Mouse (Mus musculus) CH12.LX (cell line): ENCODE results near the gene Kif26a. TPM values are rescaled to one million over a fixed set of nuclear protein-coding genes. Genes with fewer than 3 reads are reported as not detected.

Source experiments
- DNase-seq: peaks from one replicate; pipeline ENCODE4 v3.0.0-alpha.2; 2013; ENCODE audit errors: extremely low read depth
- H3K27ac ChIP-seq: 2 replicates; pipeline ENCODE4 v1.5.1; 2012; ENCODE audit warnings: low read depth, mild to moderate bottlenecking, control low read depth, moderate library complexity; ENCODE audit not compliant: insufficient read depth
- H3K27me3 ChIP-seq: replicated peaks from 2 replicates; pipeline ENCODE3; 2012; ENCODE audit warnings: inconsistent platforms
- H3K36me3 ChIP-seq, 2 experiments: replicated peaks in 1 of 2; 2 replicates each; pipeline versions ENCODE3 to v1.6.1; 2012; ENCODE audit warnings: inconsistent platforms in 1 of 2, low read length in 1 of 2, mild to moderate bottlenecking in 1 of 2, mixed read lengths in 1 of 2, moderate library complexity in 1 of 2; ENCODE audit not compliant: control insufficient read depth in 1 of 2, insufficient read depth in 1 of 2
- H3K4me1 ChIP-seq, 2 experiments: 2 replicates each; pipeline ENCODE4 v1.6.1; 2012; ENCODE audit warnings: inconsistent platforms in 1 of 2, moderate library complexity in 1 of 2; ENCODE audit not compliant: insufficient read depth in 2 of 2, control insufficient read depth in 1 of 2
- H3K4me2 ChIP-seq: 2 replicates; pipeline ENCODE4 v1.6.1; 2012; ENCODE audit warnings: low read depth, mild to moderate bottlenecking, control low read depth; ENCODE audit not compliant: poor library complexity, insufficient read depth, severe bottlenecking
- H3K4me3 ChIP-seq, 3 experiments: fragments of 150-350 bp in 1 of 3; sonication (generic) in 1 of 3; replicated peaks in 1 of 3; 2 replicates each; pipeline versions ENCODE3 to v1.5.1; 2011 to 2012; ENCODE audit warnings: low read depth in 2 of 3, low read length in 2 of 3, mild to moderate bottlenecking in 2 of 3, moderate library complexity in 2 of 3, control low read depth in 1 of 3, improper control_type of control experiment in 1 of 3, inconsistent platforms in 1 of 3, mixed read lengths in 1 of 3; ENCODE audit not compliant: poor library complexity in 1 of 3
- H3K79me2 ChIP-seq: replicated peaks from 2 replicates; pipeline ENCODE4 v1.6.1; 2012; ENCODE audit warnings: mild to moderate bottlenecking, moderate library complexity; ENCODE audit not compliant: control insufficient read depth, poor library complexity, insufficient read depth, severe bottlenecking; ENCODE audit errors: extremely low read depth
- H3K9ac ChIP-seq: 2 replicates; pipeline ENCODE4 v1.6.1; 2012; ENCODE audit warnings: low read depth, mild to moderate bottlenecking, control low read depth, moderate library complexity; ENCODE audit not compliant: insufficient read depth
- H3K9me3 ChIP-seq: replicated peaks from 2 replicates; pipeline ENCODE3; 2012; ENCODE audit warnings: low read length, inconsistent platforms, mixed read lengths
- BHLHE40 ChIP-seq: IDR thresholded peaks from 2 replicates; pipeline ENCODE4 v1.6.1; 2011; ENCODE audit warnings: mild to moderate bottlenecking, low read depth, low read length, improper control_type of control experiment
- CHD1 ChIP-seq: IDR thresholded peaks from 2 replicates; pipeline ENCODE4 v1.6.1; 2012; ENCODE audit warnings: low read depth, low read length, improper control_type of control experiment, inconsistent platforms
- CHD2 ChIP-seq: IDR thresholded peaks from 2 replicates; pipeline ENCODE4 v1.6.1; 2011; ENCODE audit warnings: low read length, improper control_type of control experiment
- HCFC1 ChIP-seq: IDR thresholded peaks from 2 replicates; pipeline ENCODE4 v1.6.1; 2012; ENCODE audit warnings: low read depth, mild to moderate bottlenecking, inconsistent platforms, low read length, improper control_type of control experiment
- IRF4 ChIP-seq: IDR thresholded peaks from 2 replicates; pipeline ENCODE4 v1.6.1; 2014; ENCODE audit warnings: low read depth, mild to moderate bottlenecking, inconsistent platforms, low read length, improper control_type of control experiment
- JUN ChIP-seq: IDR thresholded peaks from 2 replicates; pipeline ENCODE4 v1.6.1; 2011; ENCODE audit warnings: low read depth, mild to moderate bottlenecking, low read length, improper control_type of control experiment, moderate library complexity; ENCODE audit not compliant: insufficient read depth
- JUND ChIP-seq: conservative IDR thresholded peaks from 2 replicates; pipeline ENCODE4 v1.6.1; 2011; ENCODE audit warnings: low read depth, low read length, improper control_type of control experiment
- MAFK ChIP-seq: IDR thresholded peaks from 2 replicates; pipeline ENCODE4 v1.6.1; 2011; ENCODE audit warnings: low read length, improper control_type of control experiment; ENCODE audit not compliant: insufficient replicate concordance
- MAX ChIP-seq: IDR thresholded peaks from 2 replicates; pipeline ENCODE4 v1.6.1; 2011; ENCODE audit warnings: low read length, improper control_type of control experiment
- MAZ ChIP-seq: IDR thresholded peaks from 2 replicates; pipeline ENCODE4 v1.6.1; 2012; ENCODE audit warnings: low read depth, mild to moderate bottlenecking, inconsistent platforms, low read length, improper control_type of control experiment, moderate library complexity
- MEF2A ChIP-seq: IDR thresholded peaks from 2 replicates; pipeline ENCODE4 v1.6.1; 2014; ENCODE audit warnings: low read depth, mild to moderate bottlenecking, inconsistent platforms, low read length, improper control_type of control experiment, borderline replicate concordance
- NRF1 ChIP-seq: IDR thresholded peaks from 2 replicates; pipeline ENCODE4 v1.6.1; 2014; ENCODE audit warnings: low read depth, mild to moderate bottlenecking, inconsistent platforms, low read length, improper control_type of control experiment, moderate library complexity
- POLR2A ChIP-seq: IDR thresholded peaks from 2 replicates; pipeline ENCODE4 v1.6.1; 2011; ENCODE audit warnings: low read depth, mild to moderate bottlenecking, improper control_type of control experiment, low read length
- POLR2AphosphoS2 ChIP-seq: IDR thresholded peaks from 2 replicates; pipeline ENCODE4 v1.6.1; 2011; ENCODE audit warnings: low read depth, low read length, improper control_type of control experiment
- RAD21 ChIP-seq: IDR thresholded peaks from 2 replicates; pipeline ENCODE4 v1.6.1; 2011; ENCODE audit warnings: low read depth, mild to moderate bottlenecking, low read length, improper control_type of control experiment, moderate library complexity
- RCOR1 ChIP-seq: conservative IDR thresholded peaks from 2 replicates; pipeline ENCODE4 v1.6.1; 2012; ENCODE audit warnings: low read depth, mild to moderate bottlenecking, inconsistent platforms, low read length, improper control_type of control experiment
- SIN3A ChIP-seq: IDR thresholded peaks from 2 replicates; pipeline ENCODE4 v1.6.1; 2012; ENCODE audit warnings: low read length, improper control_type of control experiment, inconsistent platforms
- TBP ChIP-seq: conservative IDR thresholded peaks from 2 replicates; pipeline ENCODE4 v1.6.1; 2011; ENCODE audit warnings: low read depth, low read length, improper control_type of control experiment
- dilution Hi-C: fragments of 300-500 bp; cut with MboI; formaldehyde crosslinking; loops from 2 replicates; pipeline ENCODE4 v1.14.3; 2020; ENCODE audit warnings: low sequenced_read_pairs; ENCODE audit not compliant: extremely low pct_unique_long_range_greater_than_20kb, extremely low pct_ligation_motif_present
- in situ Hi-C: fragments of 300-500 bp; cut with MboI; formaldehyde crosslinking; loops from 3 replicates; pipeline ENCODE4 v1.14.3; 2019; ENCODE audit warnings: low sequenced_read_pairs, low pct_ligation_motif_present, low pct_unique_long_range_greater_than_20kb, mixed read lengths
- polyA plus RNA-seq: library from polyadenylated mRNA; unstranded; fragments of >175 nt; gene quantifications from 2 replicates; pipeline ENCODE4 v1.2.1, GENCODE M21; 2012; ENCODE audit warnings: low read depth; ENCODE audit not compliant: insufficient read length
- total RNA-seq, 2 experiments: library from RNA; depleted of rRNA; stranded (reverse); fragments of 300-350 nt in 1 of 2; fragments of >200 nt in 1 of 2; gene quantifications; 2 replicates each; pipeline ENCODE4 v1.2.3; 2012 to 2014

The Kif26a gene
- total and polyA plus RNA-seq, 3 experiments, result not detected

GRCm38 (mm10) chr12:112143116-112143832 lies 2.7 kb upstream of the Kif26a start:
- H3K9me3 ChIP-seq, result peaks cover 28% of the 10 kb centered on the region
- dilution Hi-C loops, result no loop called here
- H3K36me3 ChIP-seq, result no peaks in the 10 kb centered on the region
- TF ChIP-seq MEF2A (no peak), BHLHE40 (no peak), MAFK (no peak), NRF1 (no peak), POLR2A (no peak), MAZ (no peak), HCFC1 (no peak), CHD1 (no peak), TBP (no peak), IRF4 (no peak), RCOR1 (no peak), JUND (no peak), SIN3A (no peak), CHD2 (no peak), MAX (no peak), POLR2AphosphoS2 (no peak)
- H3K27me3 ChIP-seq, result peaks cover 14% of the 10 kb centered on the region
- no peak overlapping the region for H3K27ac ChIP-seq
- no peaks in the 10 kb centered on the region for H3K79me2 ChIP-seq
- H3K4me3 ChIP-seq, result no peak overlapping the region
- no peak overlapping the region for H3K9ac ChIP-seq
- DNase-seq, result no peak
- in situ Hi-C loops, result loop anchor here (10.0 kb wide), 2 partner anchors 332 to 392 kb away; no protein-coding TSS in a partner anchor
- H3K4me2 ChIP-seq, result no peak overlapping the region
- H3K4me1 ChIP-seq, result no peaks in the 10 kb centered on the region

DNA sequence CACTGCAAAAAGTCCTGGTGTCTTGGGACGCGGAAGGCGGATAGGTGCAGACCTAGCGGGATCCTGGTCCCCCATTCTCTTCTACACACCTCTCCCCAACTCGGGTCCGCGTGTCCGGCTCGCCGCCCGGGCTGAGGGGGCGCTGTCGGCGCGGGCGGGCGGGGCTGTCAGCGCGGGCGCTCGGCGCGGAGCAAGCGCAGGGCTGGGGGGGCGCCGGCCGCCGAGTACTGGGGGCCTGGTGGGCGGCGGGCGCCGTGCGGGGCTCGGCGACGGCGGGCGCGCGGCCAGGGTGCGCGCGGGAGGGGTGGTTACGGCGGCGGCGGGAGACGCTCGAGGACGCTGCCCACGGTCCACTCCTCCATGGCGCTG lies 2.2 kb upstream of the Kif26a start:
- no peak overlapping the region for H3K9ac ChIP-seq
- dilution Hi-C loops, result no loop called here
- no peak for DNase-seq

More for the DNA sequence above, 2.2 kb upstream of the Kif26a start:
- H3K36me3 ChIP-seq, result no peaks in the 10 kb centered on the region
- no peak overlapping the region for H3K27ac ChIP-seq
- H3K9me3 ChIP-seq, result peaks cover 28% of the 10 kb centered on the region
- no peak overlapping the region for H3K4me3 ChIP-seq
- TF ChIP-seq TBP (no peak), RAD21 (no peak), HCFC1 (no peak), MAZ (no peak), JUN (no peak)
- TF ChIP-seq, all 38 proteins: peak for 0
- Histone ChIP-seq H3K79me2 (no peaks in the 10 kb centered on the region), H3K4me1 (no peaks in the 10 kb centered on the region), H3K4me2 (no peak overlapping the region), H3K27me3 (peaks cover 19% of the 10 kb centered on the region)
- in situ Hi-C loops, result loop anchor here (10.0 kb wide), 2 partner anchors 331 to 391 kb away; no protein-coding TSS in a partner anchor
